Mouse (Mus musculus): ENCODE results near the gene Poldip3. TPM values are rescaled to one million over a fixed set of nuclear protein-coding genes. Genes with fewer than 3 reads are reported as not detected.

The Poldip3 gene
- total and polyA plus RNA-seq, 3 experiments, result 77.0 to 78.9 (median 77.2) TPM

- in situ Hi-C loops (cut with MboI; ENCODE audit: low pct_ligation_motif_present, low pct_unique_long_range_greater_than_20kb, low sequenced_read_pairs), result loop anchor here (25.0 kb wide), 1 partner anchor 829 kb away; the partner anchor contains the start of genes 1500009C09Rik and Sept3
- DNase-seq (ENCODE audit: extremely low read depth), result no peak
- dilution Hi-C loops (cut with MboI; ENCODE audit: extremely low pct_ligation_motif_present, extremely low pct_unique_long_range_greater_than_20kb, low sequenced_read_pairs), result no loop called here
- peaks cover 4 to 44% of the 10 kb centered on the region in 2 experiments; a peak in 2 of 4 replicates for H3K4me1 ChIP-seq (ENCODE audit: control insufficient read depth in 1 of 2, insufficient read depth in 2 of 2)
- H3K9ac ChIP-seq (ENCODE audit: insufficient read depth, low read depth), result no peak overlapping the region
- H3K36me3 ChIP-seq (replicated peaks in 1 of 2; ENCODE audit: control insufficient read depth in 1 of 2, insufficient read depth in 1 of 2, low read length in 1 of 2), result no peaks in the 10 kb centered on the region
- H3K79me2 ChIP-seq (replicated peaks; ENCODE audit: control insufficient read depth, extremely low read depth, insufficient read depth, poor library complexity, severe bottlenecking), result no peaks in the 10 kb centered on the region
- no peaks in the 10 kb centered on the region for H3K9me3 ChIP-seq (replicated peaks; ENCODE audit: low read length)
- no peak overlapping the region for H3K4me3 ChIP-seq (replicated peaks in 1 of 3; ENCODE audit: low read depth in 2 of 3, low read length in 2 of 3, poor library complexity in 1 of 3)
- H3K4me2 ChIP-seq (ENCODE audit: insufficient read depth, low read depth, poor library complexity, severe bottlenecking), result no peak overlapping the region
- no peaks in the 10 kb centered on the region for H3K27me3 ChIP-seq (replicated peaks)
- TF ChIP-seq EP300 (IDR thresholded peaks at IDR 0.05; ENCODE audit: low read length) (no peak), ELF1 (IDR thresholded peaks at IDR 0.05; ENCODE audit: low read depth, low read length) (no peak), MAZ (IDR thresholded peaks at IDR 0.05; ENCODE audit: low read depth, low read length) (no peak), USF1 (IDR thresholded peaks at IDR 0.05; ENCODE audit: low read depth, low read length) (no peak), MEF2A (IDR thresholded peaks at IDR 0.05; ENCODE audit: borderline replicate concordance, low read depth, low read length) (no peak), GABPA (IDR thresholded peaks at IDR 0.05; ENCODE audit: insufficient replicate concordance, low read depth, low read length) (no peak), PAX5 (IDR thresholded peaks at IDR 0.05; ENCODE audit: low read length) (no peak), NRF1 (IDR thresholded peaks at IDR 0.05; ENCODE audit: low read depth, low read length) (no peak), IRF4 (IDR thresholded peaks at IDR 0.05; ENCODE audit: low read depth, low read length) (no peak), ETS1 (conservative IDR thresholded peaks at IDR 0.05; ENCODE audit: low read depth, low read length) (no peak), CTCF (conservative IDR thresholded peaks at IDR 0.05 in 1 of 2, IDR thresholded peaks at IDR 0.05 in 1 of 2; ENCODE audit: low read depth in 2 of 2, low read length in 2 of 2) (no peak), JUN (IDR thresholded peaks at IDR 0.05; ENCODE audit: insufficient read depth, low read depth, low read length) (no peak), SMC3 (IDR thresholded peaks at IDR 0.05; ENCODE audit: low read depth, low read length) (no peak), CHD1 (IDR thresholded peaks at IDR 0.05; ENCODE audit: low read depth, low read length) (no peak), TBP (conservative IDR thresholded peaks at IDR 0.05; ENCODE audit: low read depth, low read length) (no peak), ZMIZ1 (IDR thresholded peaks at IDR 0.05; ENCODE audit: low read depth, low read length) (no peak)
- no peak overlapping the region for H3K27ac ChIP-seq (ENCODE audit: insufficient read depth, low read depth)
Measured at GRCm38 (mm10) chr15:83090874-83091273, 58.3 kb downstream of the Poldip3 start.

DNA sequence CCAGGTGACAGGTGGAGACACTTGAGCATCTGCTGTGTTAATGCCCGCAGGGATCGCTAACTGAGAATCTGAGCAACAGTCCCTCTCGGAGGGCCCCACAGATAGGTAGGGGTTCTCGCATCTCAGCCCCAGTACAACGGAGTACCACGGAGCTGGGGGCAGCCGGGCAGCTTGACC, 59.9 kb downstream of the Poldip3 start, which contains the start of gene Serhl:
Serhl (plus strand) TSS at position 78 of the 177 bp plus-strand sequence.
- no peaks in the 10 kb centered on the region for H3K79me2 ChIP-seq (replicated peaks; ENCODE audit: control insufficient read depth, extremely low read depth, insufficient read depth, poor library complexity, severe bottlenecking)
- peak within 1 kb of the TSS; percentile 75; the same call in 1 of the 2 replicates for H3K4me2 ChIP-seq (ENCODE audit: insufficient read depth, low read depth, poor library complexity, severe bottlenecking)
- no peaks in the 10 kb centered on the region for H3K27me3 ChIP-seq (replicated peaks)
- H3K4me3 ChIP-seq (replicated peaks in 1 of 3; ENCODE audit: low read depth in 2 of 3, low read length in 2 of 3, poor library complexity in 1 of 3), result peak within 1 kb of the TSS in 1 of 3 experiments; percentile 9
- H3K27ac ChIP-seq (ENCODE audit: insufficient read depth, low read depth), result no peak within 1 kb of the TSS
- no peaks in the 10 kb centered on the region for H3K9me3 ChIP-seq (replicated peaks; ENCODE audit: low read length)
- H3K9ac ChIP-seq (ENCODE audit: insufficient read depth, low read depth), result 0 out of 2 replicates have a peak within 1 kb of the TSS, but pooled peaks have one; percentile 16
- H3K4me1 ChIP-seq (ENCODE audit: control insufficient read depth in 1 of 2, insufficient read depth in 2 of 2), result peaks cover 7 to 43% of the 10 kb centered on the region in 2 experiments
- in situ Hi-C loops (cut with MboI; ENCODE audit: low pct_ligation_motif_present, low pct_unique_long_range_greater_than_20kb, low sequenced_read_pairs), result loop anchor here (25.0 kb wide), 1 partner anchor 827 kb away; the partner anchor contains the start of genes 1500009C09Rik and Sept3
- H3K36me3 ChIP-seq (replicated peaks in 1 of 2; ENCODE audit: control insufficient read depth in 1 of 2, insufficient read depth in 1 of 2, low read length in 1 of 2), result no peaks in the 10 kb centered on the region
- TF ChIP-seq POLR2AphosphoS2 (IDR thresholded peaks at IDR 0.05; ENCODE audit: low read depth, low read length), result no peak
- no peak for TF ChIP-seq UBTF (IDR thresholded peaks at IDR 0.05; ENCODE audit: low read depth, low read length)
- no peak for TF ChIP-seq HCFC1 (IDR thresholded peaks at IDR 0.05; ENCODE audit: low read depth, low read length)
- no peak for TF ChIP-seq SMC3 (IDR thresholded peaks at IDR 0.05; ENCODE audit: low read depth, low read length)
- TF ChIP-seq JUN (IDR thresholded peaks at IDR 0.05; ENCODE audit: insufficient read depth, low read depth, low read length), result no peak
- no peak for TF ChIP-seq USF2 (conservative IDR thresholded peaks at IDR 0.05; ENCODE audit: low read depth, low read length)
- TF ChIP-seq ZC3H11A (IDR thresholded peaks at IDR 0.05; ENCODE audit: low read depth, low read length), result no peak
- TF ChIP-seq POLR2A (IDR thresholded peaks at IDR 0.05; ENCODE audit: low read depth, low read length), result no peak
- no peak for TF ChIP-seq ZKSCAN1 (IDR thresholded peaks at IDR 0.05; ENCODE audit: borderline replicate concordance, low read depth, low read length)
- TF ChIP-seq RAD21 (IDR thresholded peaks at IDR 0.05; ENCODE audit: low read depth, low read length), result no peak
- TF ChIP-seq CHD1 (IDR thresholded peaks at IDR 0.05; ENCODE audit: low read depth, low read length), result no peak
- no peak for TF ChIP-seq MAZ (IDR thresholded peaks at IDR 0.05; ENCODE audit: low read depth, low read length)
- TF ChIP-seq ETS1 (conservative IDR thresholded peaks at IDR 0.05; ENCODE audit: low read depth, low read length), result no peak
- no peak for TF ChIP-seq NRF1 (IDR thresholded peaks at IDR 0.05; ENCODE audit: low read depth, low read length)
- no peak for TF ChIP-seq TBP (conservative IDR thresholded peaks at IDR 0.05; ENCODE audit: low read depth, low read length)
- TF ChIP-seq KAT2A (IDR thresholded peaks at IDR 0.05; ENCODE audit: insufficient replicate concordance, low read length), result no peak
- no peak for TF ChIP-seq GABPA (IDR thresholded peaks at IDR 0.05; ENCODE audit: insufficient replicate concordance, low read depth, low read length)
- no peak for TF ChIP-seq MYC (IDR thresholded peaks at IDR 0.05; ENCODE audit: low read depth, low read length)
- dilution Hi-C loops (cut with MboI; ENCODE audit: extremely low pct_ligation_motif_present, extremely low pct_unique_long_range_greater_than_20kb, low sequenced_read_pairs), result no loop called here
- DNase-seq (ENCODE audit: extremely low read depth), result no peak

Data from CH12.LX (cell line).